Comparison of ENCODE assay signal across 36 mouse cellular contexts in the genomic region with DNA sequence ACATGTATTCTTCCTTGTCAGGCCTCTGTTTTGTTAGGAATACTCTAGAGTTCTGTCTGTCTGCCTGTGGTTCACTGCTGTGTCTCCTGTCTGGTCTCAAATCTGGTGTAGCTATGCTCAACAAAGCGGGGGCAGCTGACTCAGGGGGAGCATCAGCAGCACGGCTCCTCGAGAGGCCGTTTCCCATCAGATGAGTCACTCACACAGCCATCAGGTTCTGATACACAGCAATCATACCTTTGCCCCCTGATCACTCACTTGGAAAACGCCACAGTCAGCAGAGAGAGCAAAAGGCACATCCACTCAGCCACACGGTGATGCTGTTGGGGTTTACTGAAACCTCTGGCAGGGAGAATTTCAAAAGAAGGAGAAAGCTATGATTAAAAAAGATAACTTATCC. TPM values are rescaled to one million over a fixed set of nuclear protein-coding genes. Genes with fewer than 3 reads are reported as not detected.
DNase-seq lines count a peak whose midpoint lies in the region; ATAC-seq lines count a peak whose summit lies in the region.
"Had no signal": no experiment of that assay in that cellular context is flagged by ENCODE, and none has a peak within 500 bp of the region (broad histone marks: within the 10 kb centered on the region; RNA-seq: fewer than 3 reads in every experiment).

No protein-coding gene starts in this region.

- no peaks in the 10 kb centered on the region for H3K27me3 ChIP-seq in midbrain, embryonic 11.5 days (ENCODE audit: control insufficient read depth, insufficient read depth, low read length)
- H3K27me3 ChIP-seq in midbrain, embryonic 15.5 days (replicated peaks): no peaks in the 10 kb centered on the region; the same call in 1 of the 2 replicates
- H3K27me3 ChIP-seq in kidney, embryonic 16.5 days (ENCODE audit: insufficient read depth, low read length): no peaks in the 10 kb centered on the region
- H3K27me3 ChIP-seq: embryonic facial prominence, embryonic 15.5 days; forebrain, embryonic 12.5 days; limb, embryonic 15.5 days; liver, embryonic 15.5 days; neural tube, embryonic 12.5 days had no signal

- peak; percentile 75 for DNase-seq in midbrain, embryonic 11.5 days (ENCODE audit: low spot score, missing footprints)
- DNase-seq in kidney, adult 18-20 months: peak; percentile 9
- peak; percentile 30 to 50 for DNase-seq in kidney, postnatal 36 days
- DNase-seq in ovary, postnatal 14 days (ENCODE audit: low spot score): no peak
- DNase-seq in cerebellum, adult 11-12 months: no peak
- no peak for DNase-seq in gastrocnemius, postnatal 10 days
- DNase-seq: adrenal gland, postnatal 36 days; cerebellum, adult 2 months; cerebellum, postnatal 14 days; forebrain, postnatal 0 days; gastrocnemius, postnatal 14 days; layer of hippocampus, postnatal 36 days; lung, embryonic 14.5 days; lung, postnatal 14 days; right cerebral cortex, postnatal 14 days; thymus, postnatal 14 days had no signal

- no peak overlapping the region for H3K27ac ChIP-seq in midbrain, embryonic 11.5 days (ENCODE audit: low read depth, low read length)
- no peak overlapping the region for H3K27ac ChIP-seq in midbrain, embryonic 15.5 days
- H3K27ac ChIP-seq in kidney, embryonic 16.5 days (ENCODE audit: low read length): no peak overlapping the region
- H3K27ac ChIP-seq: embryonic facial prominence, embryonic 10.5 days; embryonic facial prominence, embryonic 15.5 days; forebrain, embryonic 12.5 days; limb, embryonic 10.5 days; limb, embryonic 15.5 days; liver, embryonic 15.5 days; midbrain, embryonic 10.5 days; neural tube, embryonic 12.5 days had no signal

- 75% methylated on average over 6 of the region's 6 CpGs for WGBS in midbrain, embryonic 11.5 days
- 55% methylated on average over 6 of the region's 6 CpGs for WGBS in midbrain, embryonic 15.5 days
- WGBS in kidney, embryonic 16.5 days: 42% methylated on average over 6 of the region's 6 CpGs

- no peak overlapping the region for H3K9ac ChIP-seq in midbrain, embryonic 11.5 days (ENCODE audit: low read length)
- H3K9ac ChIP-seq in midbrain, embryonic 15.5 days: no peak overlapping the region
- no peak overlapping the region for H3K9ac ChIP-seq in kidney, embryonic 16.5 days (replicated peaks; ENCODE audit: low read length)
- H3K9ac ChIP-seq: embryonic facial prominence, embryonic 15.5 days; forebrain, embryonic 12.5 days; forebrain, postnatal 0 days; limb, embryonic 15.5 days; liver, embryonic 15.5 days; lung, embryonic 14.5 days; neural tube, embryonic 12.5 days had no signal

- no peak overlapping the region for H3K4me2 ChIP-seq in midbrain, embryonic 11.5 days
- H3K4me2 ChIP-seq in midbrain, embryonic 15.5 days: no peak overlapping the region
- no peak overlapping the region for H3K4me2 ChIP-seq in kidney, embryonic 16.5 days (replicated peaks; ENCODE audit: low read depth, low read length)
- H3K4me2 ChIP-seq: embryonic facial prominence, embryonic 15.5 days; forebrain, embryonic 12.5 days; limb, embryonic 15.5 days; liver, embryonic 15.5 days; lung, embryonic 14.5 days; neural tube, embryonic 12.5 days had no signal

- H3K9me3 ChIP-seq in midbrain, embryonic 11.5 days (ENCODE audit: control insufficient read depth, low read length): no peaks in the 10 kb centered on the region
- H3K9me3 ChIP-seq in midbrain, embryonic 15.5 days: no peaks in the 10 kb centered on the region
- 0 out of 2 replicates have a peak, but pooled peaks cover 2% of the 10 kb centered on the region for H3K9me3 ChIP-seq in kidney, embryonic 16.5 days (ENCODE audit: low read length)
- H3K9me3 ChIP-seq: embryonic facial prominence, embryonic 10.5 days; embryonic facial prominence, embryonic 15.5 days; forebrain, embryonic 12.5 days; G1E; limb, embryonic 10.5 days; limb, embryonic 15.5 days; liver, embryonic 15.5 days; midbrain, embryonic 10.5 days; neural tube, embryonic 12.5 days had no signal

- ATAC-seq in midbrain, embryonic 11.5 days (ENCODE audit: low FRiP score): no peak
- no peak for ATAC-seq in midbrain, embryonic 15.5 days (replicated peaks)
- 0 out of 2 replicates have a peak, but pooled peaks have one; percentile 57 for ATAC-seq in kidney, embryonic 16.5 days (ENCODE audit: low FRiP score, low TSS enrichment)
- ATAC-seq: forebrain, postnatal 0 days had no signal

- H3K36me3 ChIP-seq in midbrain, embryonic 11.5 days (ENCODE audit: control insufficient read depth, insufficient read depth, low read length): no peaks in the 10 kb centered on the region
- no peaks in the 10 kb centered on the region for H3K36me3 ChIP-seq in midbrain, embryonic 15.5 days (replicated peaks)
- no peaks in the 10 kb centered on the region for H3K36me3 ChIP-seq in kidney, embryonic 16.5 days (ENCODE audit: insufficient read depth, low read length)
- H3K36me3 ChIP-seq: embryonic facial prominence, embryonic 10.5 days; embryonic facial prominence, embryonic 15.5 days; forebrain, embryonic 12.5 days; G1E; limb, embryonic 10.5 days; limb, embryonic 15.5 days; liver, embryonic 15.5 days; midbrain, embryonic 10.5 days; neural tube, embryonic 12.5 days had no signal

- no peak overlapping the region for H3K4me3 ChIP-seq in midbrain, embryonic 11.5 days (ENCODE audit: low read depth, low read length)
- H3K4me3 ChIP-seq in midbrain, embryonic 15.5 days: no peak overlapping the region
- H3K4me3 ChIP-seq in kidney, embryonic 16.5 days (ENCODE audit: low read length): no peak overlapping the region
- H3K4me3 ChIP-seq: embryonic facial prominence, embryonic 10.5 days; embryonic facial prominence, embryonic 15.5 days; forebrain, embryonic 12.5 days; limb, embryonic 10.5 days; limb, embryonic 15.5 days; liver, embryonic 15.5 days; midbrain, embryonic 10.5 days; myocyte; neural tube, embryonic 12.5 days had no signal

- no peaks in the 10 kb centered on the region for H3K4me1 ChIP-seq in midbrain, embryonic 11.5 days (ENCODE audit: control insufficient read depth, insufficient read depth, low read length)
- H3K4me1 ChIP-seq in midbrain, embryonic 15.5 days: no peaks in the 10 kb centered on the region
- 0 out of 2 replicates have a peak, but pooled peaks cover 2% of the 10 kb centered on the region for H3K4me1 ChIP-seq in kidney, embryonic 16.5 days (ENCODE audit: insufficient read depth, low read length)
- H3K4me1 ChIP-seq: embryonic facial prominence, embryonic 10.5 days; embryonic facial prominence, embryonic 15.5 days; forebrain, embryonic 12.5 days; liver, embryonic 15.5 days; midbrain, embryonic 10.5 days; neural tube, embryonic 12.5 days had no signal

RNA-seq across cellular contexts. Expression of a gene that starts 5.9 kb away (rescaled TPM):
- polyA plus RNA-seq in midbrain, embryonic 11.5 days (2014; fragmentation: Nextera tagmentation; extraction: Ambion mirVana): 32.7 and 37.1 TPM in 2 replicates
- 4.4 and 5.2 TPM in 2 replicates for polyA plus RNA-seq in midbrain, embryonic 15.5 days (2015; fragmentation: Nextera tagmentation; extraction: Ambion mirVana)
- polyA plus RNA-seq in kidney, embryonic 16.5 days (2015; fragmentation: Nextera tagmentation; extraction: Ambion mirVana): 78.3 and 80.4 TPM in 2 replicates
- 10 to 100 TPM; 10.1 to 14.5 TPM for total RNA-seq in gastrocnemius, postnatal 10 days (2021)
- polyA plus RNA-seq: G1E had no signal

RNA-seq across cellular contexts. Expression of a gene that starts 46.0 kb away (rescaled TPM):
- polyA plus RNA-seq in midbrain, embryonic 11.5 days (2014; fragmentation: Nextera tagmentation; extraction: Ambion mirVana): 0.15 TPM in 2 replicates
- polyA plus RNA-seq in midbrain, embryonic 15.5 days (2015; fragmentation: Nextera tagmentation; extraction: Ambion mirVana): 0.22 and 0.56 TPM in 2 replicates
- 0.07 TPM in 1 of 2 replicates, not detected in the other for polyA plus RNA-seq in kidney, embryonic 16.5 days (2015; fragmentation: Nextera tagmentation; extraction: Ambion mirVana)
- not detected for total RNA-seq in gastrocnemius, postnatal 10 days (2021)
- total RNA-seq: adrenal gland, adult 18-20 months; adrenal gland, postnatal 36 days; gastrocnemius, postnatal 14 days; granulocyte monocyte progenitor cell, adult 5-6 weeks; heart, postnatal 25 days; megakaryocyte progenitor cell, adult 5-6 weeks had no signal
- polyA plus RNA-seq: embryonic facial prominence, embryonic 10.5 days; embryonic facial prominence, embryonic 15.5 days; forebrain, embryonic 12.5 days; G1E; heart, embryonic 14.5 days; limb, embryonic 15.5 days; liver, embryonic 15.5 days; lung, embryonic 14.5 days; myocyte; neural tube, embryonic 12.5 days; small intestine, adult 2 months; stomach, embryonic 14.5 days; urinary bladder, adult 2 months had no signal

RNA-seq across cellular contexts. Expression of a gene that starts 48.1 kb away (rescaled TPM):
- polyA plus RNA-seq in midbrain, embryonic 11.5 days (2014; fragmentation: Nextera tagmentation; extraction: Ambion mirVana): 37.5 and 38.7 TPM in 2 replicates
- polyA plus RNA-seq in midbrain, embryonic 15.5 days (2015; fragmentation: Nextera tagmentation; extraction: Ambion mirVana): 26.9 and 30.8 TPM in 2 replicates
- polyA plus RNA-seq in kidney, embryonic 16.5 days (2015; fragmentation: Nextera tagmentation; extraction: Ambion mirVana): 41.9 and 42.6 TPM in 2 replicates
- 10 to 100 TPM; 11.7 to 15.0 TPM for total RNA-seq in gastrocnemius, postnatal 10 days (2021)

Comparison
In these comparisons a context has a peak if more than half of its experiments do, and no peak if none do; other contexts are left out.
1. DNase-seq: peak in midbrain, embryonic 11.5 days (single experiment), kidney, adult 18-20 months (single experiment) and kidney, postnatal 36 days (2 of 2); none in ovary, postnatal 14 days (single experiment), cerebellum, adult 11-12 months (single experiment) and gastrocnemius, postnatal 10 days (single experiment).